Mouse (Mus musculus): ENCODE data around the gene Notch1. TPM values are rescaled to one million over a fixed set of nuclear protein-coding genes. Genes with fewer than 3 reads are reported as not detected.
A peak's percentile ranks its signal among the peaks of the same experiment; 100 is the strongest.

Notch1 gene
- total RNA-seq, 2 experiments from 2014 or later: 17.1 to 18.9 TPM

DNA sequence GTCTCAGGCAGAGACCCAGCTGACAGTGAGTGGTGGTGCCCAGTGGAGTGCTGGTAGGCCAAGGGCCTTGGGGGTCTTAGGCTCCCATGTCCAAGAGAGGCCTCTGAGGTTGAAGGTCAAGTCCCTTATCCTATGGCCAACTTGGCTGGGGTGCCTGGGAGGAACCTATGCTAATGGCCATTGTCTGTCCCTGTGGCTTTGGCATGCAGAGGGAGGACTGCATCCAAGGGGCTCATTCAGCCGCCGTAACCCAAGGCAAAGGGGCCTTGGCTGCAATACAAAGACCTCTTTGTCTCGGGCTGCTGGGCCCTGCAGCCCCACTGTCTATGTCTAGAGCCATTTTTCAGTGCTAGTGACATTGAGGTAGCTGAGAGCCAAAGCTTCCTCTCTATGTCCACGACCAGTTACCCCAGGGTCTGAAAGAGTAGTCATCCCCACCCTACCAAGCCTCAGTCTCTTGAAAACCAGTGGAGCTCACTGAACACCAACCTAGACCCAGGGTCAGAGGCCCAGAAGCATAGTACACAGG is 19.1 kb upstream of the Notch1 start:
- no peak for DNase-seq
- intact Hi-C loops (cut with DNase I; ENCODE audit: low total_unique reads): no loop called here

DNA sequence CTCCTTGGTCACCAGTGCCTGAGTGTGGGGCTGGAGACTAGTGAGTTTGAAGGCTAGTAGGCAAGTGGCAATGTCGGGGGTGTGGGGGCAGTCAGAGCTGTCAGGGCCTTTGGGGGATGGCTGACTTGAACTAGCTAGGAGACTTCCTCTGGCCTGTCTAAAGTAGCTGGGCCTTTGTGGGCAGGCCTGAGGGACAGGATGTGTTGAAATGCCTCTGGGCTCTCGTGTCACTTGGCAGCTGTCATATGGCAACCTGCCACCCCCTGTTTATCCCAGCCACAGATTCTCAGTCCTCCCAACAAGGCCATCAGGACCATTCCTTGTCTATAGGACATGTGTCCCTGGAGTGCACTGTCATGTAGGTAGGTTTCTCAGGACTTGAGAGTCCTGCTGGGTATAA is 18.2 kb upstream of the Notch1 start:
- DNase-seq: peak; percentile 75
- intact Hi-C loops (cut with DNase I; ENCODE audit: low total_unique reads): no loop called here

DNA sequence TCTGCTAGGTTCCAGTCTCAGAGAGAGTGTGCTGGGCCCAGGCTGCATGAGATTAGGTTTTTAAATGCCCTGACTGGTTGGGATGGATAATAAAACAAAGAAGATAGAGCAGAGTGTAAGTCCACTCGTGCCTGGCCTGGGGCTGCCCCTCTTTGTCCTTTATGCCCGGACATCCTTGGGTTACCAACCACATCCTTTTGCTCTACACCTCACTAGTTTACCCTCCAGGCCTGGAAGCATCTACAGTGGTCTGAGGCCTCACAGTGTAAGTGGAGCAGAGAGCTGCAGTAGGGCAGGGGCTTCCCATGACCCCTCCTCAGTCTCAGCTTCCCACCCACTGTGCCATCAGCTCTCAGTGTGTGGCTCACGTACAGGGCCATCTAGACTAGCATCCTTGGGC is 17.7 kb upstream of the Notch1 start:
- intact Hi-C loops (cut with DNase I; ENCODE audit: low total_unique reads): no loop called here

DNA sequence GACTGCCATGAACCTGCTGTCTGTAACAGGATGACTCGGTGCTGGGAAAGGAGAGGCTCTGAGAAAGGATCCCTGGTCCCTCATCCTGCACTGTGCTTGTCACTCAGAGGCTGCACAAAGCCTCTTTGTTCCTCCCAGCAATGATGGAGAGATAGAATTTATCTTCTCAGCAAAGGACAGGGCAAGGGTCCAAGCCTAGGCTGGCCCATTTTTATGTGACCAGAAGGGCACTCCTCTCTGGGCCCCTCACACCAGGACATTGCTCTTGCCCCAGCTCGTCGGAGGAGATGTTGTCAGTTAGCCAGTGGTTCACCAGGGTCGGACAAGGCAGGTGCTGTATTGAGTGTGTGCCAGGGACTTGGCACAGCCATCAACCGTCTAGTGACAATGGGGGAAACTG is 16.8 kb upstream of the Notch1 start:
- intact Hi-C loops (cut with DNase I; ENCODE audit: low total_unique reads): no loop called here
- DNase-seq: peak; percentile 42

More for the DNA sequence above, 17.7 kb upstream of the Notch1 start:
- DNase-seq: no peak

DNA sequence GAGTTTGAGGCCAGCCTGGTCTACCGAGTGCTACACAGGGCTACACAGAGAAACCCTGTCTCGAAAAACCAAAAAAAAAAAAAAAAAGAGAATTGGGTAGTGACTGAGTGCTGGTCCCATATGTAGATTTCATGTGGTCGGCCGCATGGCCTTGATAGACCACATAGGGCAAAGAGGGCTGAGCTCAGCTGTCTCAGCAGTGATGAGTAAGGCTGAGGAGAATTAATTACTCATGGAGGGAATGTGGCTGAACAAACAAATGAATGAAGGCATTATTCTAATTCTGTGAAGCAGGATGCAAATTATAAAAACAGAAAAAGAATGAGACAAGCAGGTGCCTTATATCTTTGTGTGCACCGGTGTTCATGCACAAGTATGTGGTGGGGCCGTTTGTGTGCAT is 15.4 kb upstream of the Notch1 start:
- DNase-seq: no peak
- intact Hi-C loops (cut with DNase I; ENCODE audit: low total_unique reads): no loop called here

DNA sequence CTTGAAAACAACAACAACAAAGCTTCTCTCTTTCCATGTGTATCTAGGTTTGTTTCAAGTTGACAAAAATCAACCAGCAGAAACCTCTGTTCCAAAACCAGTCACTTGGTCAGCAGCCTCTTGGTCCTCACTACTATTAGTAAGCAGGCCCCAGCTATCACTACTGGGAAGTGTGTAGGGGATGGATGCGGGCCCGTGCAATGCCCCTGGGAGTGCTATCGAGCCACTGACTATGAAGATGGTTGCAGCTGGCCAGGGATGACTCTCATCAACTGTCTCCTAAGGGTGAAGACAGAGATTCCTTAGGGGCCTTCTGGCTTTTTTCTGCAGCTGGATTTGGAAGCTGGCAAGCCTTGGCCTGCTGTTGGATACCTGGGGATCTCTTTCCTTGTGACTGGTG is 13.4 kb upstream of the Notch1 start:
- intact Hi-C loops (cut with DNase I; ENCODE audit: low total_unique reads): no loop called here
- DNase-seq: no peak

DNA sequence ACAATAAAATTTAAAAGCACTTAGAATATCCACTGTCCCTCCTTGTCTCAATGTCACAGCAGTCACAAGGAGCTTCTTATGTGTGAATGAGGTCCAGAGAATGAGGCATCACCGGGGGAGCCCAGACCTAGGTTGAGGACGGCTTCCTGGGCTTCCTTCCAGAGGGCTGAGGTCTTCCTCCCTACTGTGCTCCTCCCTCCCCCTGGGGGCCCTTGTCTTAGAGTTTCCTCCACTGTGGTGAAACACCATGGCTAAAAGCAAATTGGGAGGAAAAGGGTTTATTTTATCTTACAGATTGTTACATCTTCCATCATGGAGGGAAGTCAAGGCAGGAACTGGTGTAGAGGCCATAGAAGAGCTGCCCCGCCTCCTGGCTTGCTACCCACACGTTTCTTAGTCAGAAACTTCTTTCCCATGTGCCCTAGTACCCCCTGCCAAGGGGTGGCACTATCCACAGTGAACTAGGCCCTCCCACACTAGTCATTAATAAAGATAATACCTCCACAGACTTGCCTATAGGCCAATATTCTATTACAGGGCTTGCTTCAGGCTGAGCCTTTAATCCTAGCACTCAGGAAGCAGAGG is 12.8 kb upstream of the Notch1 start:
- no peak for DNase-seq

DNA sequence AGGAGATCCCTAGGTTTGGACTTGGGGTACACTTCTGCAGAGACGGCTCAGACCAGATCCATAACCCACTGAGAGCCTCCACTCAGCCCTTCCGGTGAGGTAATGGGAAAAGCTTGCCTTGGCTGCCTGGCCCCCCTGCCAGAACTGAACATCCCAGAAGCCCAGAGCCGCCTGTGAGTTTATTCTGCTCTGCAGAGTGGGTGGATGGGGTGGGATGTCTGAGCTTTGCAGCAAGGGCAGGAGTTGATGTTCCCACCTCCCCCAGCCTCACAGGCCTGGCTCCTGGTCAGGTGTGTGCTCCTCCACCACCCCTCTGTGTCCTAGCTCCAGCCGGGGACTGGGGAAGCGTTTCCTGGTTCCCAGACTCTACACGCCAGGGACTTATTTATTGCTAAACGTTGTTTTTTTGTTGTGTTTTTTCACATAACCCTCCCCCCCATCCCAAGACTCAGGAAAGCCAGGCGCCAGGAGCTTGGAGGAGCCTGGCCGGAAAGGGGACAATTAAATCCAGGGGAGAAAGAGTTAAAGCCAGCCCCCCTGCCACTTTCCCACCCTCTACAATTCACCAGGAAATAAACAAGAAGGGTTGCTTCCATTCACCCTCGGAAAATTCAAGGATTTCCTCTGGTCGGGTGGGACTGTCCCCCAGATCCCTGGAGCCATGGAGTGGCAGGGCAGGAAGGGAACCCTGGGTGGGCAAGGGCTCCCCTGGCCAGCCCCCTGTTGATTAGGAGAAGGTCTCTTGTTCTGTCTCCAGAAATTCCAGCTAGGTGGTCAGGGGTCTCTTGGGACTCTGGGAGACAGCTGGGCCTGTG is 10.2 kb upstream of the Notch1 start:
- intact Hi-C loops (cut with DNase I; ENCODE audit: low total_unique reads): no loop called here
- DNase-seq: no peak

More for the DNA sequence above, 12.8 kb upstream of the Notch1 start:
- intact Hi-C loops (cut with DNase I; ENCODE audit: low total_unique reads): no loop called here

DNA sequence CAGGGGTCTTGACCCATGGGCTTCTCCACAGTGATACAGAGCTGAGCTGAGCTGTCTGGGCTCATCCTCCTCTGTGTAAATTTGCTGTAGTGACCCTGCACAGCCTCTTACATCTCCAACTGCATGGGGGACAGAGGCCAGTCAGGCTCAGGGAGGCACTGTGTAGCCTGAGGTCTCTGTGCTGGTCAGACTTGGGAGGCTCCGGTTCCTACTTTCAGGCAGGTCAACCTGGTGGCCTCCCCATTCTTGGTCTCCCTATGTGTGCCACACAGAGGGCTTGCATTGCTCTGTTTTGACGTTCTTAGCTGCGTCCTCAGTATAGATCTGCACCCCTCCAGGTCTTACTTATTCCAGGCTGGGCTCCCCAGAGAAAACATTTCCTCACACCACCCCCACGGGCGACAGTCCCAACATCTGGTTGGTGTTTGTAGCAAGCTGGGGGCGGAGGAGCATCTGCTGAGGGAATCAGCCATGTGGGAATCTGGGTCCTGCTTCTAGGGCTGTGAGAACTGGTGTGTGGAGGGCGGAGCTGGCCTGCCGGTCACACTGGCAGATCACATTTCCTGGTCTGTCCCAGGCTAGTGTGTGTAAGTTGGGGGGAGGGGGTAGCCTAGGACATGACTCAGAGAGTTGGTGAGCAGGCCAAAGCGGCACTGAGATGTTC is 9.0 kb upstream of the Notch1 start:
- intact Hi-C loops (cut with DNase I; ENCODE audit: low total_unique reads): no loop called here
- DNase-seq: peak; percentile 85

DNA sequence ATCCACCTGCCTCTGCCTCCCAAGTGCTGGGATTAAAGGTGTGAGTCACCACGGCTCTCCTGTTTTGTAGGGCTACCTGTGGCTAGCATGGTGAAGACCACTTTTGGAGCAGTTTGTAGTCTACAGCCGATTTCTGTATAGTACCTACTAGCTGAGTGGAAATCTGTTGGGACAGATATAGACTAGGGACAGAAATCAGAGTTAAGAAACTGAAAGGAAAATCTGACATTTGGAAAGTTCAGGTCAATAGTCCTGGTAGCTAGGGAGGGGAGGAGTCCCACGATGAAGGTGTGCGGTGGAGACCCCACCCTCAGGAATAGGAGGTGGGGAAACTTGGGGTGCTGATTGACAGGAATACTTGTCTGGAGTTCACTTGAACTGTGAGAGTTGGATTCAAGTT is 5.9 kb upstream of the Notch1 start:
- intact Hi-C loops (cut with DNase I; ENCODE audit: low total_unique reads): no loop called here
- DNase-seq: no peak

DNA sequence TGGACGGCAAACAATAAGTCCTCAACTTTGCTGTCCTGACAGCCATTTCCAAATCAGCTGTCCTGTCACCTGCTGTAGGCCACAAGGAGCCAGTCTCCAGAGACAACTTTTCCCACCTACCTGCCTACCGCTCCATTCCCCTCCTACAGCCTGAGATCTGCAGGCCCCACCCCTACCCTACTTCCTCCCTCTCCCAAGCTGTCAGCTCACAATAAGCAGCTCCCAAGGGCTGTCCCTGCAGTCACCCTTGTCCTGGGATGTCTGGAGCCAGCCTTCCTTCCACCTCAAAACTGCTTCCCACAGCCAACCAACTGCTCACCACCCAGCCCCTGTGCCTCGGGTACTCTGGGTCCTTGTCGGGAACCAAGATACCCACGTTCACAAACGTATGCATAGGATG is 3.3 kb upstream of the Notch1 start:
- intact Hi-C loops (cut with DNase I; ENCODE audit: low total_unique reads): no loop called here
- no peak for DNase-seq

DNA sequence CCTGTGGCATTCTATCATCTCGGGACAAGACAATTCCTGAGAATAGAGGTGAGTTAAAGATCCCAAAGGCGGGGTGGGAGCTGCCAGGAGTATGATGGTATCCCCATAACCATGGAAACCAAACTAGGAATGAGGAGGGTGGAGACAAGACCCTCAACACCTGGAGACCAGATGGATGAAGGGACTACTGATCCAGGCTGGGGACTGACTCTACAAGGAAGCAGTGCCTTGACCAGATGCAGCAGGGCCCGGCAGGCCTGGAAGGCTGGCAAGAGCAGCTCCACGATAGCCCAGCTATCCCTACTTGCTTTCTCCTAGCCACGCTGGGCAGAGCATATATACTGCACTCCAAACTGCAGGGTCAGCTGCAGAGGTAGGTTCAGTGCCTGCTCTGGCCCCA is 524 bp upstream of the Notch1 start:
- DNase-seq: no peak

DNA sequence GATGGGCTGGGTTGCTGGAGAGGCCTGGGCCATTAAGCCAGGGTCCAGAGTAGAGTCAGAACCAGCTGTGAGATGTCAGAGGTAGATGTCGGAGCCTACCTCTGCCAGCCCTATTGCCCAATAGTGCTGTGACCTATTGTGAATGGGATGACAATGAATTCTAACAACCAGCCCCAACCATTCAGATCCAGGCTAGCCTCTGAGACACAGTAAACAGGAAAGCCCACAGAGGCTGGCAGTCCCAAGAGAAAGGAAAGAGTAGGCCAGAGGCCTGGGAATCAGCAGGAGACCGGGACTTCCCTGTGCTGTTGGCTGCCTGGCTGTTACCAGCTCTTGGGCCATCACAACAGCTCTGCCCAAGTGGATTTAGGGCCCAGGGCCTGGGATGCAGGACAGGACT is 1.1 kb downstream of the Notch1 start:
- DNase-seq: no peak
- intact Hi-C loops (cut with DNase I; ENCODE audit: low total_unique reads): no loop called here

More for the DNA sequence above, 524 bp upstream of the Notch1 start:
- intact Hi-C loops (cut with DNase I; ENCODE audit: low total_unique reads): no loop called here

DNA sequence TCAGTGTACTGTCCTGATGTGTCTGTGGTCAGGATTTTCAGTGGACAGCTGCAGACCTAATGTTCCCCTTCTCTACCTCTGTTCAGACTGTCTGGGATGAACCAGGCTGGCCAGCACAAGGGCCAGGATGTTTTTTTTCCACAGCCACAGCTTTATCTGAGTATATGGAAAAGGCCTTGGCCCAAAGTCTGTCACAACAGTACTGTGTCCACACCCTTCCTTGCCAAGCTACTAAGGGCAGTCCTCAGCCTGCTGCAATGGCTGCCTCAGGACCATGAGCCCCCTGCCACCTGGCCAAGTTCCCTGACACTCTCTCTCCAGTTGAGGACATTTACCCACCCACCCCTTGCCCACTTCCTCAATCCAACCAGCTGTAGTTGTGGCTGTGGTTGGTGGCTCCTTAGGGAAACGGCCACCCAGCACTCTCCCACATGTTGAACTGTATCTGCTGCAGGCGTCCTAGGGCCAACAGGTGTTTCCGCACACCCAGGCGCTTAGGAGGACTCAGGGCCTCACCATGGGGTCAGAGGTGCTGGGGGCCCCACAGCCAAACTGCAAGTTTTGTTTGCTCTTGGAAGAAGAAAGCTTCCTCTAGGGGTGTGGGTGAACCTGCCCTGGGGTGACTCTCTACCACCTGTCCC is 3.2 kb downstream of the Notch1 start:
- intact Hi-C loops (cut with DNase I; ENCODE audit: low total_unique reads): no loop called here
- DNase-seq: no peak

DNA sequence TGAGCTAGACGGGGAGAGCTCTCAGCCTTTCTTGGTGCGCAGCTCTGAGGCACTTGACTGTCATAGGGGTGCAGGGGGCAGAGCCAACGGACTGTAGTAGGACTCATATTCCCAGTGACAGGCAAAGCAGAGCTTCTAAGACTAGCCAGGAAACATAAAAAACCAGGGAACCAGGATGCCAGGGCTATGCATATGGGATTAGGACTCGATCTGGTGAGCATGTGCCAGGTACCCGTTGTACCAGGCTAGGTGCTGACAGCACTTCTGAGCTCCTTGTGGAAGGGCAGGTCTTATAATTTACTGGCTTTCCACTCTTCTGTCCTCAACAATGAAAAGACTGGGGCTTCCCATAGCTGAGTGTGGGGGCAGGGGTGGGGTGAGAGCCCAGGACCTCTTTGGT is 7.8 kb downstream of the Notch1 start:
- intact Hi-C loops (cut with DNase I; ENCODE audit: low total_unique reads): no loop called here
- no peak for DNase-seq

DNA sequence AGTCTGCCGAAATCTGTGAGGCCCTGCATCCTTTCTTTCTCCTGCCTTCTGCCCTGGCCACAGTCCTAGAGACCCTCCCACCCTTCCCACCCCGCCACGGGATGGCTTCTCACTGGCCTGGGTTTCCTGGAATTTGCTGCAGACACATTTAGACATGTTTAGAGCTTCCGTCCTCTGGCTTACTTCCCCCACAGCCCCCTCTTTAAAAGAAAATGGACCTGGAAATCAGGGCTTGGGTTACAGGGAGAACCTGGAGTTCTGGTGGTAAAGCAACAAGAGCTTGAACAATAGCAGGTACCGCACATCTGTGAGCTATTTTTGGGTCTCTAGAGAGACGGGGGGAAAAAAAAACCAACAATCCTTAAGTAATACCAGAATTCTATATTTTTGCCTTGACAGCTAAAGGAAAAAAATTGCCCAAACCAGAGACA is 8.5 kb downstream of the Notch1 start:
- no peak for DNase-seq
- intact Hi-C loops (cut with DNase I; ENCODE audit: low total_unique reads): no loop called here

DNA sequence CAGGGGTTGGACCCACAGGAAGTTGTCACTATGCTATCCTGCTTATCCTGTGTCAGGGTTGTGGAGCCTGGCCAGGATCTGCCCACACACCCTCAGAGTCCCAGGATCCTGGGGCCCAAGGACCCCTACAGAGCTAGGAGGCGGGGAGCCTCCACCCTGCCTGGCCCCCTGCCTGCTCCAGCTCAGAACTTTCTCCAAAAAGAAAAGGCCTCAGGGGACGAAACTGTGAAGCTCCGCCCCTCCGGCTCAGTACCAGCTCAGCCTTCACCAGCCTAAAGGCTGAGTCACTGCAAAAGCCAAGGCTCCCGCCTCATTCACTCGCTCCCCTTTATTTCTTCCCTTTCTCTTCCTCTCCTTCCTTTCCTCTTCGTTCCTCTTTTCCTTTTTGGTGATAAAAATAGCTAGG is 9.0 kb downstream of the Notch1 start:
- peak; percentile 71 for DNase-seq
- intact Hi-C loops (cut with DNase I; ENCODE audit: low total_unique reads): no loop called here

DNA sequence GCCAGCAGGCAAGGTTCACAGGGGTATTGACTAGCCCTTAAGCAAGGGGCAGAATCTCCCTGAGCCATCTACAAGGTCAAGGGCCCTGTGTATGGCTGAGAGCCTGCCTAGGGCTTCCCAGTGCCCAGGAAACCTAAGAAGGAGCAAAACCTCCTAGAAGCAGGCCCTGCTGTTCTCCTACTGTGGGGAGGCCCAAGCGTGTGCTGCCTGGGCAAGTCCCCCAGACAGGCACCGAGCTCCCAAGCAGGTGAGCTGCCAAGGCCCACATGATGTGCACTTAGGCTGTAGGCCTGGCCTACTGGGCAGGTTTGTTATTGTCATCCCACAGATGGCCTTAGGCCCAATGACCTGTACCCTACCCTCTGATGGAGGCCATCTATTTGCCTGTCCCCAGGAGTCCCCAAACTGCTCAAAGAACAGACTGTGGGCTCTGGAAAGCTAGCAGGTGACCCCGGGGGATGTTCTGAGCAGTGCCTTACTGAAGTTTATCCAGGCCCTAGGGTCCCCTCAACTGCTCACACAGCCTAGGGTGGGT is 9.7 kb downstream of the Notch1 start:
- no peak for DNase-seq
- intact Hi-C loops (cut with DNase I; ENCODE audit: low total_unique reads): no loop called here

DNA sequence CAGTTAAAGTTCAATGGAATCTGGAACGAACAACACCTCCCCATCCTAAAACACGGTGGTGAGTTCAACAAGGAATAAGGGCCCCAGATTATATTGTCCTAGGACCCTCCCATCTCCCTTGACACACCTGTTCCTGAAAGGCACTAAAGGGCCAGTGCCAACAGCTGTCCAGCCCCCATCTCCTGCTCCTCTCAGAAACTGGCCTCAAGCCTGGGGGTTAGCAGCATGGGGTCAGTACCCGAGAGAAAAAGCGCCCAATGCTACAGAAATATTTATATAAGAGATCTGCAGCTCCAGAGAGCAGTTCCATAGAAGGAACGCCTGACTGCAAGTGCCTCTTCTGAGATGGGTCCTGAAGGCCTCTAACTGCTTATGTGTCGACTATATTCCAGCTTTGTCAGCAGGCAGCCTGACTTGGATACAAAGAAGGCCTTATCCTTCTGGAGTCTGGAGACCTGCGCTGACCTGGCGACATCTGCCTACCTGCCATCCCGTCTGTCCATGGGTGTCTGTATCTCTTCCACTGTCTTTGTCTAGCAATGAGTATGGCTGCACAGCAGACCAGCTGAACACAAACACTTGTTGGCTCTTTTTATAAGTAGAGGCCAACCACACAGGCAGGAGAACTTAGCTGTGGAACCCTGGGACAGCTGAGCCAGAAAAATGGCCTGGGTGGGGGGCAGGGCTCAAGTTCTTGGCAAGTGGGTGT is 11.5 kb downstream of the Notch1 start:
- intact Hi-C loops (cut with DNase I; ENCODE audit: low total_unique reads): no loop called here
- DNase-seq: no peak
